Mouse (Mus musculus) stomach, embryonic 14.5 days (tissue): ENCODE data around the gene Ksr2. TPM values are rescaled to one million over a fixed set of nuclear protein-coding genes. Genes with fewer than 3 reads are reported as not detected.

ENCODE experiments used
- ATAC-seq: fragments of 200-750 bp; cut with Nextera tagmentation; 2 replicates; pipeline ENCODE4 v1.8.0; 2017; ENCODE audit warnings: low read depth, moderate TSS enrichment; ENCODE audit not compliant: insufficient number of reproducible peaks, insufficient read depth, low FRiP score
- H3K27ac ChIP-seq: fragments of 300-500 bp; sonication (generic); 2 replicates; pipeline ENCODE4 v1.5.1; 2014; ENCODE audit warnings: mild to moderate bottlenecking, low read length, moderate library complexity, mixed read lengths
- H3K27me3 ChIP-seq: fragments of 300-500 bp; sonication (generic); 2 replicates; pipeline ENCODE4 v1.6.1; 2014; ENCODE audit warnings: low read length, control low read depth, mixed read lengths; ENCODE audit not compliant: control insufficient read depth, insufficient read depth
- H3K36me3 ChIP-seq: fragments of 300-500 bp; sonication (generic); 2 replicates; pipeline ENCODE4 v1.6.1; 2014; ENCODE audit warnings: mild to moderate bottlenecking, control low read depth, low read length, moderate library complexity, mixed read lengths; ENCODE audit not compliant: control insufficient read depth, insufficient read depth
- H3K4me1 ChIP-seq: fragments of 300-500 bp; sonication (generic); 2 replicates; pipeline ENCODE4 v1.6.1; 2014; ENCODE audit warnings: low read length, control low read depth, mixed read lengths; ENCODE audit not compliant: control insufficient read depth, insufficient read depth
- H3K4me2 ChIP-seq: fragments of 300-500 bp; sonication (generic); replicated peaks from 2 replicates; pipeline ENCODE4 v1.6.1; 2014; ENCODE audit warnings: low read depth, low read length, control low read depth
- H3K4me3 ChIP-seq: fragments of 300-500 bp; sonication (generic); 2 replicates; pipeline ENCODE4 v1.5.1; 2014; ENCODE audit warnings: low read depth, low read length, control low read depth
- H3K9ac ChIP-seq: fragments of 300-500 bp; sonication (generic); replicated peaks from 2 replicates; pipeline ENCODE4 v1.6.1; 2014; ENCODE audit warnings: low read depth, mild to moderate bottlenecking, control low read depth, low read length, moderate library complexity, mixed read lengths
- H3K9me3 ChIP-seq: fragments of 300-500 bp; sonication (generic); 2 replicates; pipeline ENCODE4 v1.6.1; 2016; ENCODE audit warnings: low read depth, low read length, control low read depth; ENCODE audit not compliant: control insufficient read depth
- WGBS: fragments of 180-500 bp; shearing (Covaris S2); extraction: QIAGEN DNeasy Blood & Tissue Kit; methylation state at CpG from one replicate; pipeline ENCODE4 v1.1.7; 2014; 5-methylcytosine and 5-hydroxymethylcytosine counted together
- polyA plus RNA-seq: library from polyadenylated mRNA; unstranded; fragments of >200 nt; fragmentation: Nextera tagmentation; extraction: Ambion mirVana; gene quantifications from 2 replicates; pipeline ENCODE4 v1.2.1, GENCODE M21; 2014

The Ksr2 gene
- polyA plus RNA-seq, 1 experiment from 2014 or later, result 0.69 TPM

GRCm38 (mm10) chr5:117684491-117684890, 270.7 kb downstream of the Ksr2 start:
- H3K36me3 ChIP-seq, result no peaks in the 10 kb centered on the region
- no peak overlapping the region for H3K4me2 ChIP-seq
- ATAC-seq, result no peak
- no peaks in the 10 kb centered on the region for H3K9me3 ChIP-seq
- H3K27me3 ChIP-seq, result no peaks in the 10 kb centered on the region
- 91% methylated on average over 8 of the region's 8 CpGs for WGBS
- no peak overlapping the region for H3K27ac ChIP-seq
- no peaks in the 10 kb centered on the region for H3K4me1 ChIP-seq
- no peak overlapping the region for H3K4me3 ChIP-seq
- no peak overlapping the region for H3K9ac ChIP-seq

- 0 out of 2 replicates have a peak, but pooled peaks have one; percentile 23 for ATAC-seq
- no peaks in the 10 kb centered on the region for H3K36me3 ChIP-seq
- no peak overlapping the region for H3K27ac ChIP-seq
- no peaks in the 10 kb centered on the region for H3K9me3 ChIP-seq
- H3K9ac ChIP-seq, result no peak overlapping the region
- no peak overlapping the region for H3K4me3 ChIP-seq
- no peaks in the 10 kb centered on the region for H3K27me3 ChIP-seq
- no peak overlapping the region for H3K4me2 ChIP-seq
- no peaks in the 10 kb centered on the region for H3K4me1 ChIP-seq
- WGBS, result 16% methylated on average over 4 of the region's 4 CpGs
Observed at GRCm38 (mm10) chr5:117687770-117688352, 274.1 kb downstream of the Ksr2 start.

- no peaks in the 10 kb centered on the region for H3K27me3 ChIP-seq
- H3K4me2 ChIP-seq, result no peak overlapping the region
- no peak overlapping the region for H3K9ac ChIP-seq
- WGBS, result 30% methylated on average over 3 of the region's 3 CpGs
- no peaks in the 10 kb centered on the region for H3K9me3 ChIP-seq
- no peaks in the 10 kb centered on the region for H3K36me3 ChIP-seq
- no peak overlapping the region for H3K4me3 ChIP-seq
- no peak for ATAC-seq
- H3K4me1 ChIP-seq, result no peaks in the 10 kb centered on the region
- no peak overlapping the region for H3K27ac ChIP-seq
Observed at GRCm38 (mm10) chr5:117688738-117689137, 274.9 kb downstream of the Ksr2 start.

GRCm38 (mm10) chr5:117689840-117690239, 276.0 kb downstream of the Ksr2 start:
- 40% methylated on average over 8 of the region's 8 CpGs for WGBS
- no peaks in the 10 kb centered on the region for H3K27me3 ChIP-seq
- no peak overlapping the region for H3K4me2 ChIP-seq
- H3K4me3 ChIP-seq, result no peak overlapping the region
- ATAC-seq, result peak; percentile 40; the same call in 1 of the 2 replicates
- no peak overlapping the region for H3K9ac ChIP-seq
- H3K9me3 ChIP-seq, result no peaks in the 10 kb centered on the region
- no peak overlapping the region for H3K27ac ChIP-seq
- no peaks in the 10 kb centered on the region for H3K4me1 ChIP-seq
- H3K36me3 ChIP-seq, result no peaks in the 10 kb centered on the region

- Histone ChIP-seq H3K4me1 (no peaks in the 10 kb centered on the region), H3K27ac (no peak overlapping the region), H3K9me3 (no peaks in the 10 kb centered on the region), H3K9ac (no peak overlapping the region), H3K36me3 (no peaks in the 10 kb centered on the region), H3K4me2 (no peak overlapping the region), H3K4me3 (no peak overlapping the region), H3K27me3 (no peaks in the 10 kb centered on the region)
- 73% methylated on average over 7 of the region's 7 CpGs for WGBS
- no peak for ATAC-seq
Observed at GRCm38 (mm10) chr5:117691271-117691670, 277.5 kb downstream of the Ksr2 start.

GRCm38 (mm10) chr5:117693557-117693956, 279.8 kb downstream of the Ksr2 start:
- Histone ChIP-seq H3K9ac (no peak overlapping the region), H3K4me3 (no peak overlapping the region), H3K27me3 (no peaks in the 10 kb centered on the region), H3K4me1 (no peaks in the 10 kb centered on the region), H3K27ac (no peak overlapping the region), H3K9me3 (no peaks in the 10 kb centered on the region), H3K36me3 (no peaks in the 10 kb centered on the region), H3K4me2 (no peak overlapping the region)
- WGBS, result 72% methylated on average over 3 of the region's 3 CpGs
- ATAC-seq, result no peak

GRCm38 (mm10) chr5:117694632-117695031, 280.8 kb downstream of the Ksr2 start:
- H3K27ac ChIP-seq, result no peak overlapping the region

GRCm38 (mm10) chr5:117696366-117696765, 282.6 kb downstream of the Ksr2 start:
- H3K27ac ChIP-seq, result no peak overlapping the region
- H3K27me3 ChIP-seq, result no peaks in the 10 kb centered on the region
- no peaks in the 10 kb centered on the region for H3K9me3 ChIP-seq
- H3K36me3 ChIP-seq, result no peaks in the 10 kb centered on the region
- H3K4me2 ChIP-seq, result no peak overlapping the region
- no peak overlapping the region for H3K4me3 ChIP-seq
- WGBS, result 86% methylated on average over 8 of the region's 8 CpGs
- H3K4me1 ChIP-seq, result no peaks in the 10 kb centered on the region
- H3K9ac ChIP-seq, result no peak overlapping the region
- ATAC-seq, result no peak

More at GRCm38 (mm10) chr5:117694632-117695031, 280.8 kb downstream of the Ksr2 start:
- H3K9me3 ChIP-seq, result no peaks in the 10 kb centered on the region
- 23% methylated on average over 11 of the region's 11 CpGs for WGBS
- no peak overlapping the region for H3K9ac ChIP-seq
- no peak overlapping the region for H3K4me2 ChIP-seq
- H3K4me3 ChIP-seq, result no peak overlapping the region
- H3K4me1 ChIP-seq, result no peaks in the 10 kb centered on the region
- H3K27me3 ChIP-seq, result no peaks in the 10 kb centered on the region
- no peak for ATAC-seq
- no peaks in the 10 kb centered on the region for H3K36me3 ChIP-seq

- Histone ChIP-seq H3K27ac (no peak overlapping the region), H3K27me3 (no peaks in the 10 kb centered on the region), H3K4me2 (no peak overlapping the region), H3K9ac (no peak overlapping the region), H3K36me3 (no peaks in the 10 kb centered on the region), H3K9me3 (no peaks in the 10 kb centered on the region), H3K4me3 (no peak overlapping the region), H3K4me1 (no peaks in the 10 kb centered on the region)
- no peak for ATAC-seq
- 68% methylated on average over 6 of the region's 6 CpGs for WGBS
Observed at GRCm38 (mm10) chr5:117697589-117697988, 283.8 kb downstream of the Ksr2 start.
